Mouse (Mus musculus) small intestine, adult 2 months (tissue): ENCODE measurements around the gene Pdgfd.

Source experiments
- CTCF ChIP-seq: fragments of 200-500 bp; IDR thresholded peaks from 2 replicates; pipeline ENCODE4 v1.5.1; 2012; ENCODE audit warnings: low read depth, mild to moderate bottlenecking, control low read depth, inconsistent platforms, low read length, moderate library complexity, mixed read lengths; ENCODE audit not compliant: insufficient replicate concordance, insufficient read length; ENCODE audit errors: extremely low read depth
- POLR2A ChIP-seq: fragments of 200-500 bp; IDR thresholded peaks from 2 replicates; pipeline ENCODE4 v1.6.1; 2012; ENCODE audit warnings: low read depth, mild to moderate bottlenecking, control low read depth, inconsistent platforms, low read length, moderate library complexity

- TF ChIP-seq POLR2A (no peak), CTCF (no peak)
These were observed at the start of gene Pdgfd for GRCm38 (mm10) chr9:6168391-6169037.
